Mouse (Mus musculus): ENCODE measurements around the gene Dnajb4.

- TF ChIP-seq CTCF (IDR thresholded peaks at IDR 0.05; ENCODE audit: borderline replicate concordance, extremely low read depth, insufficient read depth, insufficient read length) (no peak), POLR2A (IDR thresholded peaks at IDR 0.05; ENCODE audit: borderline replicate concordance, extremely low read depth, insufficient read depth, insufficient read length, poor library complexity, severe bottlenecking) (no peak)
Measured at GRCm38 (mm10) chr3:152165014-152165350, 45.1 kb downstream of the Dnajb4 start.
